Mouse (Mus musculus) subcutaneous adipose tissue, adult 2 months (tissue): ENCODE data around the gene Capza3. TPM values are rescaled to one million over a fixed set of nuclear protein-coding genes. Genes with fewer than 3 reads are reported as not detected.

ENCODE experiments used
- polyA plus RNA-seq: library from polyadenylated mRNA; depleted of rRNA; stranded (reverse); fragments of >200 nt; gene quantifications from 2 replicates; pipeline ENCODE4 v1.2.3, GENCODE M21; 2012; ENCODE audit warnings: low replicate concordance; rRNA removed

Capza3 gene
- not detected in 2 replicates for polyA plus RNA-seq

GRCm38 (mm10) chr6:140040952-140041351 is at the start of gene Capza3:
Capza3 (plus strand) TSS chr6:140041252.

GRCm38 (mm10) chr6:140041357-140041756 is 305 bp downstream of the Capza3 start, which contains the start of gene Plcz1:
Plcz1 (minus strand) TSS chr6:140041457.

Other genes starting within 250 kb of the Capza3 start
- gene Plcz1, start 205 bp downstream of the Capza3 start, polyA plus RNA-seq = 0.09 and 0.27 TPM in 2 replicates